Mouse (Mus musculus) kidney, embryonic 14.5 days (tissue): ENCODE measurements at regions not wholly inside any gene's neighbourhood (a gene's known extent, or its start where the extent isn't known, plus 50 kb on each side); places are given as distances from the start of the nearest gene placed in this dataset.

ENCODE experiments used
- ATAC-seq: fragments of 200-750 bp; cut with Nextera tagmentation; 2 replicates; pipeline ENCODE4 v1.8.0; 2017; ENCODE audit warnings: moderate number of reproducible peaks, mild to moderate bottlenecking, moderate TSS enrichment, moderate library complexity; ENCODE audit not compliant: low FRiP score, low TSS enrichment
- H3K27ac ChIP-seq: fragments of 300-500 bp; sonication (generic); 2 replicates; pipeline ENCODE4 v1.5.1; 2014; ENCODE audit warnings: low read depth, mild to moderate bottlenecking, low read length, moderate library complexity, mixed read lengths
- H3K27me3 ChIP-seq: fragments of 300-500 bp; sonication (generic); 2 replicates; pipeline ENCODE4 v1.6.1; 2014; ENCODE audit warnings: mild to moderate bottlenecking, low read length; ENCODE audit not compliant: control insufficient read depth, insufficient read depth
- H3K36me3 ChIP-seq: fragments of 300-500 bp; sonication (generic); 2 replicates; pipeline ENCODE4 v1.6.1; 2014; ENCODE audit warnings: low read length, mixed read lengths; ENCODE audit not compliant: control insufficient read depth, insufficient read depth
- H3K4me1 ChIP-seq: fragments of 300-500 bp; sonication (generic); 2 replicates; pipeline ENCODE4 v1.6.1; 2014; ENCODE audit warnings: low read length, mixed read lengths; ENCODE audit not compliant: control insufficient read depth, insufficient read depth
- H3K4me2 ChIP-seq: fragments of 300-500 bp; sonication (generic); replicated peaks from 2 replicates; pipeline ENCODE4 v1.6.1; 2014; ENCODE audit warnings: low read depth, mild to moderate bottlenecking, low read length
- H3K4me3 ChIP-seq: fragments of 300-500 bp; sonication (generic); 2 replicates; pipeline ENCODE4 v1.5.1; 2014; ENCODE audit warnings: mild to moderate bottlenecking, low read length
- H3K9ac ChIP-seq: fragments of 300-500 bp; sonication (generic); 2 replicates; pipeline ENCODE4 v1.6.1; 2014; ENCODE audit warnings: low read depth, mild to moderate bottlenecking, low read length, moderate library complexity
- H3K9me3 ChIP-seq: fragments of 300-500 bp; sonication (generic); 2 replicates; pipeline ENCODE4 v1.6.1; 2016; ENCODE audit warnings: low read length; ENCODE audit not compliant: control insufficient read depth
- WGBS: fragments of 180-500 bp; shearing (Covaris S2); extraction: QIAGEN DNeasy Blood & Tissue Kit; methylation state at CpG from one replicate; pipeline ENCODE4 v1.1.7; 2014; 5-methylcytosine and 5-hydroxymethylcytosine counted together

- no peak overlapping the region for H3K4me3 ChIP-seq
- H3K4me2 ChIP-seq: no peak overlapping the region
- H3K36me3 ChIP-seq: no peaks in the 10 kb centered on the region
- no peak overlapping the region for H3K27ac ChIP-seq
- no peaks in the 10 kb centered on the region for H3K4me1 ChIP-seq
- no peaks in the 10 kb centered on the region for H3K27me3 ChIP-seq
- no peaks in the 10 kb centered on the region for H3K9me3 ChIP-seq
- no peak overlapping the region for H3K9ac ChIP-seq
- ATAC-seq: no peak
Observed at GRCm38 (mm10) chr3:147824451-147824850, 972.3 kb downstream of the Ttll7 start.

GRCm38 (mm10) chr3:147814080-147814650 is 962.0 kb downstream of the Ttll7 start:
- Histone ChIP-seq H3K27me3 (no peaks in the 10 kb centered on the region), H3K27ac (no peak overlapping the region), H3K4me1 (no peaks in the 10 kb centered on the region), H3K36me3 (no peaks in the 10 kb centered on the region), H3K4me2 (no peak overlapping the region), H3K4me3 (no peak overlapping the region), H3K9me3 (no peaks in the 10 kb centered on the region), H3K9ac (no peak overlapping the region)
- ATAC-seq: no peak

GRCm38 (mm10) chr3:147802546-147802945 is 950.4 kb downstream of the Ttll7 start:
- Histone ChIP-seq H3K4me2 (no peak overlapping the region), H3K4me1 (no peaks in the 10 kb centered on the region), H3K36me3 (no peaks in the 10 kb centered on the region), H3K4me3 (no peak overlapping the region), H3K27me3 (no peaks in the 10 kb centered on the region), H3K9ac (no peak overlapping the region), H3K9me3 (no peaks in the 10 kb centered on the region), H3K27ac (no peak overlapping the region)
- no peak for ATAC-seq
- 85% methylated on average over 4 of the region's 4 CpGs for WGBS

GRCm38 (mm10) chr3:147796524-147796923 is 944.4 kb downstream of the Ttll7 start:
- Histone ChIP-seq H3K4me1 (no peaks in the 10 kb centered on the region), H3K36me3 (no peaks in the 10 kb centered on the region), H3K27ac (no peak overlapping the region), H3K4me2 (no peak overlapping the region), H3K27me3 (no peaks in the 10 kb centered on the region), H3K9ac (no peak overlapping the region), H3K9me3 (no peaks in the 10 kb centered on the region), H3K4me3 (no peak overlapping the region)
- ATAC-seq: no peak
- 82% methylated on average over 8 of the region's 8 CpGs for WGBS

GRCm38 (mm10) chr3:147795116-147795515 is 942.9 kb downstream of the Ttll7 start:
- H3K4me1 ChIP-seq: no peaks in the 10 kb centered on the region
- H3K4me3 ChIP-seq: no peak overlapping the region
- H3K4me2 ChIP-seq: no peak overlapping the region
- ATAC-seq: no peak
- H3K36me3 ChIP-seq: no peaks in the 10 kb centered on the region
- H3K9me3 ChIP-seq: no peaks in the 10 kb centered on the region
- no peaks in the 10 kb centered on the region for H3K27me3 ChIP-seq
- no peak overlapping the region for H3K27ac ChIP-seq
- H3K9ac ChIP-seq: no peak overlapping the region

GRCm38 (mm10) chr3:147786555-147786954 is 934.4 kb downstream of the Ttll7 start:
- H3K9me3 ChIP-seq: no peaks in the 10 kb centered on the region
- H3K4me1 ChIP-seq: no peaks in the 10 kb centered on the region
- 75% methylated on average over 2 of the region's 2 CpGs for WGBS
- H3K36me3 ChIP-seq: no peaks in the 10 kb centered on the region
- no peaks in the 10 kb centered on the region for H3K27me3 ChIP-seq
- H3K4me3 ChIP-seq: no peak overlapping the region
- no peak overlapping the region for H3K27ac ChIP-seq
- no peak overlapping the region for H3K9ac ChIP-seq
- H3K4me2 ChIP-seq: no peak overlapping the region
- no peak for ATAC-seq

GRCm38 (mm10) chr3:147750842-147751191 is 898.6 kb downstream of the Ttll7 start:
- Histone ChIP-seq H3K4me3 (no peak overlapping the region), H3K27ac (no peak overlapping the region), H3K27me3 (no peaks in the 10 kb centered on the region), H3K4me1 (no peaks in the 10 kb centered on the region), H3K9ac (no peak overlapping the region), H3K9me3 (no peaks in the 10 kb centered on the region), H3K36me3 (no peaks in the 10 kb centered on the region), H3K4me2 (no peak overlapping the region)
- ATAC-seq: no peak
- WGBS: 56% methylated on average over 1 of the region's 1 CpGs

GRCm38 (mm10) chr3:147749939-147750841 is 898.0 kb downstream of the Ttll7 start:
- ATAC-seq: no peak
- H3K4me1 ChIP-seq: no peaks in the 10 kb centered on the region
- H3K36me3 ChIP-seq: no peaks in the 10 kb centered on the region
- 64% methylated on average over 12 of the region's 12 CpGs for WGBS
- H3K9ac ChIP-seq: no peak overlapping the region
- no peak overlapping the region for H3K4me3 ChIP-seq
- H3K9me3 ChIP-seq: no peaks in the 10 kb centered on the region
- H3K4me2 ChIP-seq: no peak overlapping the region
- H3K27ac ChIP-seq: peak overlapping the region; percentile 19; the same call in 1 of the 2 replicates
- no peaks in the 10 kb centered on the region for H3K27me3 ChIP-seq

- ATAC-seq: no peak
- no peak overlapping the region for H3K27ac ChIP-seq
- H3K4me1 ChIP-seq: no peaks in the 10 kb centered on the region
- no peak overlapping the region for H3K4me2 ChIP-seq
- 93% methylated on average over 5 of the region's 5 CpGs for WGBS
- H3K9me3 ChIP-seq: no peaks in the 10 kb centered on the region
- no peak overlapping the region for H3K4me3 ChIP-seq
- H3K9ac ChIP-seq: no peak overlapping the region
- no peaks in the 10 kb centered on the region for H3K36me3 ChIP-seq
- H3K27me3 ChIP-seq: no peaks in the 10 kb centered on the region
Observed at GRCm38 (mm10) chr3:147749442-147749841, 897.3 kb downstream of the Ttll7 start.
